Mouse (Mus musculus) cerebral cortex, adult 2 months (tissue): Measurements from ENCODE around the gene Ptprr.

Experiments
- WGBS: fragments of 180-500 bp; shearing (Covaris S2); methylation state at CpG from one replicate; pipeline ENCODE4 v1.1.7; 2018; 5-methylcytosine and 5-hydroxymethylcytosine counted together

Ptprr gene

DNA sequence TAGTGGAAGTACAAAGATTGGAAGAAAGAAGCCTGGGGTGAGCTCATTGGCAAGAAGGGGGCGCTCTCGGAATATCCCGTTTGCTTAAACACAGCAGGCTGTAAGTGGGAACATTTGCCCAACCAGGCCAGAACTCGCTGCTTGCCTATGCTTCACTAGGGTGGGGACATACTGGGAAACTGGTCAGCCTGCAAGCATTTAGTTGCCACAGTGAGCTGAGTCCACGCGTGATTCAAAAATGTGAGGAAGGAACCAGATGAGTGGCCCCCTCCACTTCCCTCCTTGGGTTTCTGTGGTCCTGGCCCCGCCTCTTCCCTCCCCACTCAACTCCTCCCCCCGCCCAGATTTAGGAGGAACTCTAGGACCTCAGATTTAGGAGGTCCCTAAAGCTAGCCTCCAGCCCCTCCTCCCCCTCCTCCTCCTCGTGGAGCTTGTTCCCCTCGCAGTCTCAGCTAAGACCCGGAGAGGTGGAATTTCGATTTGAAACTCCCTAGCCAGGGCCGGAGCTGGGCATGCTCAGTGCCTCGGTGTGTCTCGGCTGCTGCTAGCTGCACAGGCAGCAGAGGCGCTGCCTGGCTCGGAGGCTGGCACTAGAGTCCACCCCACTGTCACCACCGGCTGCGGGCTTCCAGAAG, at the start of gene Ptprr:
Ptprr (plus strand) TSS at position 369 of the 635 bp plus-strand sequence.
- WGBS = under 1% methylated on average over 19 of the region's 19 CpGs

- 51% methylated on average over 7 of the region's 7 CpGs for WGBS
Measured at GRCm38 (mm10) chr10:115976345-115976744, 41.7 kb upstream of the Ptprr start.

GRCm38 (mm10) chr10:115978992-115979391, 39.0 kb upstream of the Ptprr start:
- 74% methylated on average over 7 of the region's 7 CpGs for WGBS

DNA sequence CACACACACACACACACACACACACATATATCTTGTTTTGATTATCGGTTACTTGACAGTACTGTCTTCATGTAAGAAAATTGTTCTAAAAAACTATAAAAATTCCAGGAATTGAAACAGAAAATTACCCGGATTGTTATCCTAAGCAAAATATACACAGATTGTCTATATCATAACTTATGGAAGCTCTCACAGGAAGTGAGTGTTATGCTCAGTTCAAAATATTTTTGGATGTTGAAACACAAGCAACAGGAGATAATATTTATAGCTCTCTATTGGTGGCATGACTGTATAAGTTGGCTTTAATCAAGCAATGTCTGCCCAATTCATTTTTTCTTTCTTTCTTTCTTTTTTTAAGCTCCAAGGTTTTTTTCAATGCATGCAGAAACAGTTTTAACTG, 38.0 kb upstream of the Ptprr start:
- WGBS = 80% methylated on average over 2 of the region's 2 CpGs

DNA sequence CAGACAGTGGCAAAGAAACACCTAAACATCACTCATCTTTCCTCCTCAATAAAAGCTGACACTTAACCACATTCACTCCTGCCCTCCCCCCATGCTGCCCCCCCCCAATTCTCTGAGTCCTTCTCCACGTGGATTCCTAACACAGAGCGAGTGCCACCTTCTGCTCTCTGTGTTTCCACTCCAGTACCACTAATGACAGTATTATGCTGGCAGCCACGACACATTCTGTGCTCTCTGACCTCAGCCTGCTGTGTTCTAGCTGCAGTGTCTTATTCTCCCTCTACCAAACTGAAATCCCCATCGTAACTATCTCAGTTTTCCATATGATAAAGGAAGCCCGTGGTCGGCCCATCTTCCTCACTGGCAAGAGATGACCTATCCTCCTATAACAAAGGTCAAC, 33.7 kb upstream of the Ptprr start:
- WGBS = 79% methylated on average over 6 of the region's 6 CpGs

DNA sequence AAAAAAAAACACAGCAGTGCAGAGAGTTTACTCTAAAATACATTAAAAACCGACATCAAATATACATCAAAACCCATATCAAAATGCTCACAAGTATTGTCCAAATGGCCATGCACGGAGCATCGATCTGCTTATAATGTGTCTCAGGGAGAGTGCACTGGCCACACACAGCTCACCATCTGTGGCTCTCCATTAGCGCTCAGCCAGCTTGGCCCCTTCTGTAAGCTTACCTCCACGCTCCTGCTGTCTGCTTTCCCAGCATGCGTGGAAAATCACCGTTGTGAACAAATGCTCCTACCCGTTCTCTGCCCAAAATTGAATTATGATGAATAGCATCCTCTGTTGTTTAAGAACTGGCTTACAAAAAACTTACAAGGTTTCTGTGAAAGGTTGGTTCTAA, 16.2 kb upstream of the Ptprr start:
- 77% methylated on average over 8 of the region's 8 CpGs for WGBS

GRCm38 (mm10) chr10:116006675-116007074, 11.3 kb upstream of the Ptprr start:
- 35% methylated on average over 6 of the region's 6 CpGs for WGBS

GRCm38 (mm10) chr10:116018480-116018891, 473 bp downstream of the Ptprr start:
- WGBS = 2% methylated on average over 17 of the region's 17 CpGs

- 5% methylated on average over 20 of the region's 20 CpGs for WGBS
Measured at GRCm38 (mm10) chr10:116019086-116019860, 1.3 kb downstream of the Ptprr start.

- 75% methylated on average over 3 of the region's 3 CpGs for WGBS
Measured at GRCm38 (mm10) chr10:116021081-116021480, 3.1 kb downstream of the Ptprr start.

DNA sequence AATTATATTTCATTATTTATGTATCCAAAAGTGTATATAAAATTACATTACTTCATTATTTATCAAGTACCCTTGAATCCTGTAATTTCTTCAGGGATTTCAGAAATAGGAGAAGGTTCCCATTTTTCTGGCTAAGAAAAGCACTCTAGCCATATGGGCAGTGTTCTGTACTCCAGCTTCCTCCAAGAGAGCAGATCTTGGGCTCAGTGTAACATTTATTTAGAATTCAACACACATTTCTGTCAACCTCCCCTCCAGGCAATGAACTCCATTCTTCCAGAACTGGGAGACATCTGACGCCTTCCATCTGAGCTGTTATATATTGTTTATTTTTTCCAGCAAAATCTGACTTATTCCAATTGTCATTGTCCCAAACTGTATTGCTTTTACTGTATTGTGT, 20.1 kb downstream of the Ptprr start:
- 61% methylated on average over 1 of the region's 1 CpGs for WGBS

DNA sequence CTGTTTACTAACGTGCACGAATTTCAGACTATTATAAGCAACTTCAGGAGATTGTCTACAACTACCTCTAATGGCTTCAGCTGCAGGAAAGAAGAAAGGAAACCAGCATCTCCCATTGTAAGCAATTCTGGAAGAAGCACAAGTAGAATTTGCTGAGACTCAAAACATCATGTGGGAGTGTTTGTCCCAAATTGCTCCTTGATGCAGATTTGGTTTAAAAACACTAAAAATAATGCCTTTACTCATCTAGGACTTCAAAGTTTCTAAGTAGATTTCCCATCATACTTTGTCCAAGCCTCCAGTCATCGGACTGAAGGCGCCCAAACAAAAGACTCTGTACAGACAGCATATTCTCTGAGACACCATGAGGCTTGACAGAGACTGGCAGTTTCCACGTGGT, 57.9 kb downstream of the Ptprr start:
- WGBS = 49% methylated on average over 5 of the region's 5 CpGs

GRCm38 (mm10) chr10:116078636-116079035, 60.6 kb downstream of the Ptprr start:
- whole genome bisulfite sequencing = 86% methylated on average over 5 of the region's 5 CpGs

DNA sequence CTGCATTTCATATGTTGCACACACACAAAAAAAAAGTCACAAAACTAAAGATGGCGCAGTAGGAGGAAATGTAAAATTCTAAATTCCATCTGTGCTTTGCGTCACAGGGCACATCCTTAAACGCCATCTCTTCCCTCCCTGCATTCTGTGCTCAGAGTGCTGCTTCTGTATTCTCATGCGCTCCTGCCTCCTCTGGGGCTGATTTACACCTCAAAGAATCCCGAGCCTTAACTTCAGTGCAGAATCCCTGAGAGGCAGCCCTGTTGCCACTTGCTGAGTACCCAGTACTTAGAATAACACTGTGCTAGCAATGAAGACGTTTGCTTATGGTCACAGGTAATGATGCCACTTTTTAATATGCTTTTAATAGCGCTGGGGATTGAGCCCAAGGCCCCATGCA, 61.4 kb downstream of the Ptprr start:
- 59% methylated on average over 7 of the region's 7 CpGs for WGBS

- WGBS = 93% methylated on average over 6 of the region's 6 CpGs
Measured at GRCm38 (mm10) chr10:116080841-116081240, 62.8 kb downstream of the Ptprr start.

DNA sequence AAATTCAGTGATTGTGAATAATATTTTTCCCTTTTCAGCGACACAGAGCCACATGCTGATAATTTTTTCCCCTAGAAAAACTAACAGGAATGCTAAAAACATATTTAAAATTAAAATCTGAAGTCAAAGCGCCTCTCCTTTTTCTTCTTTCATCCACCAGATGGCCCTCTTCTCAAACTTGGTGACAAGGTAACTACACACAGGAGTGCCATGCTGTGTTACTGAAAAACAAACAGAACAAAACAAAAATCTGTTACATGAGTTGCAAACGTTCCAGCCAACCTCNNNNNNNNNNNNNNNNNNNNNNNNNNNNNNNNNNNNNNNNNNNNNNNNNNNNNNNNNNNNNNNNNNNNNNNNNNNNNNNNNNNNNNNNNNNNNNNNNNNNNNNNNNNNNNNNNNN, 66.0 kb downstream of the Ptprr start:
- WGBS = 25% methylated on average over 3 of the region's 3 CpGs

- 78% methylated on average over 13 of the region's 13 CpGs for WGBS
Measured at GRCm38 (mm10) chr10:116096466-116096865, 78.5 kb downstream of the Ptprr start.

- WGBS = 79% methylated on average over 7 of the region's 7 CpGs
Measured at GRCm38 (mm10) chr10:116098470-116098869, 80.5 kb downstream of the Ptprr start.

DNA sequence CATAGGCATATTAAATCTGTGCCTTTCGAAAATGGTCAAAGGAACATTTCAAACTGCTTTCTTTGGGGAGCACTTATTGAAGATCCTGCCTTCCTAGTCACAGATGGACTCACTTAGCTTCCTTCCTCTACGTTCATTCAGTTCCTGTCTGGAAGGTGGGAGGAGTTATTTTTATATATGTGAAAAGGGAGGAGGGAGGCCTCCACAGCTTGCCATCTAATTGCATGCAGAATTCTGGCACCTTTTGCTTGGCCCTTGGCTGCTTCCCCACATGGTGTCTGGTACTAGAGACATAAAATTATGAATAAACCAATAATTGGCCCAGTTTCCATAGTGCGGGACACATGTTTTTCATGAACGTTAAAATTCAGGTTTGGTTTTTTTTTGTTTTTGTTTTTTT, 90.2 kb downstream of the Ptprr start:
- 39% methylated on average over 4 of the region's 4 CpGs for WGBS

DNA sequence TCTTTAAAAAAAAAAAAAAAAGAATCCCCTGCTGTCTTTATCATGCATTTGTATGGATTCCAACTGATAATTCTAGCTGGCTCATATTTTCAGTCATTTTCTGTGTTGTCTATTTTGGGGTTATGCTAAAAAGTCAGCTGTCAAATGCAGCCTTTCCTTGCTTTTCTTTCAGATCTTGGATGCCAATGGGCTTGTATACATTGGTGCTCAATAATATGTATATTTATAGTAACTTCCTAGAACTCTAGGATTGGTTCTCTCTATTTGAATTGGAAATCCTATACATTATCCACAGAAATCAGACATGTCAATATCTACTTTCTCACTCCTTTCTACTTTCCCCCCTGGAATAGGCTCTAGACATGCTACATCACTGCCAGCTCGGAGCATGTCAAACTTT, 90.7 kb downstream of the Ptprr start:
- WGBS = 79% methylated on average over 1 of the region's 1 CpGs

- WGBS = 95% methylated on average over 11 of the region's 11 CpGs
Measured at GRCm38 (mm10) chr10:116112868-116113267, 94.9 kb downstream of the Ptprr start.

DNA sequence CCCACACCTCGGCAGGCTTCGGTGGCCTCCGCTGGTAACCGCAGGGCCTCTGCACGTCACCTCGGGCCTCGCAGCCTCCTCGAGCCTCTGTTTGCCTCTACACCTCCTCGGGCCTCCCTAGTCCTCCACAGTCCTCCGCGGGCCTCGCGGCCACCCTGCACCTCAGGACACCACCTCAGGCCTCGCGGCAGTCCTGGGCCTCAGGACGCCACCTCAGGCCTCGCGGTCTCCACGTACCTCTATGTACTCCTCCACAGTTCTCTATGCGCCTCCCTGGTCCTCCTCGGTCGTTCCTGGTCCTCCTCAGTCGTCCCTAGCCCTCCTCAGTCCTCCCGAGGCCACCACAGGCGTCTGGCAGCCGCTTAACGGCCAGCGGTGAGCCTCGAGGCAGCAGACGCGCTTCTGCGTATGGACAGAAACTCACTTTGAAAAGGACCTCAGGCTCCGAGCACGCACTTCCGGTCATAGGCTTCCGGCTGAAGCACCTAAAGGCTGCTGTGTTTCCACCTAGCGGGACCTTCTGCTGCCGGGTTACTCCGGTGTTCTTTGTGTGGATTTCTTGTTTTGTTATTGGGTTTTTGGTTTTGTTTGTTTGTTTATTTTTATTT, 96.0 kb downstream of the Ptprr start, which contains the start of gene 4933416C03Rik:
4933416C03Rik (minus strand) TSS at position 51 of the 608 bp plus-strand sequence.
- WGBS = 97% methylated on average over 39 of the region's 39 CpGs
